Mouse (Mus musculus): ENCODE results near the gene Jmjd4. TPM values are rescaled to one million over a fixed set of nuclear protein-coding genes. Genes with fewer than 3 reads are reported as not detected.

The Jmjd4 gene
- polyA plus RNA-seq, 1 experiment: 17.9 TPM

DNA sequence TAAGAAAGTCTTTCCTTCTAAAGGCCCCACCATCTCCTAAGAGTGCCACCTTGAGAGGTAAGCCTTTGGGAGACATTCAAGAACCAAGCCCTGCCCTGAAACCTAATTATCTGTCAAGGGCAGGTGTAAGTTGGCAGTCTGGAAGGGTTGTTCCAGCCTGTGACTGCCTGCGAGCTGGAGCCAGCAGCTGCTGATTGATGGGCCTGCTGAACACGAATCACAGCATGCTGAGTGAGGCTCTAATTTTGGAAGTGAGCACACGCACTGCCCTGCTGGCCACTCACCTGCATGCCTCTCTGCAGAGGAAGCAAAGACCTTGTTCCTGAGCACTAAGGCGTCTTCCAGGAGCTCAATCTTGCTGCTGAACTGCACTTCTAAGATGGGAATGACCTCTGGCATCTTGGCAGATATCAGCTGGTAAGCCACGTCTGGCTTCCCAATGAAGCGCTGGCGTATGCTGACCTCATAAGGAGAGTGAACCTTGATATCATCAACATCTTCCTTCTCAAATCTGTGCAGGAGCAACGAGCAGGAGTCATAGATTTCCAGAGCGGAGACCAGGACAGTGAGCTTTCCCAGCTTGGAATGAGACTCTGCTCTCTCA is 21.7 kb upstream of the Jmjd4 start:
- DNase-seq (ENCODE audit: low read depth): no peak
- TF ChIP-seq CTCF (IDR thresholded peaks at IDR 0.05; ENCODE audit: borderline replicate concordance, extremely low read depth, insufficient read depth, insufficient read length) (no peak), POLR2A (IDR thresholded peaks at IDR 0.05; ENCODE audit: borderline replicate concordance, extremely low read depth, insufficient read depth, insufficient read length, poor library complexity, severe bottlenecking) (no peak)

GRCm38 (mm10) chr11:59429959-59430358 is 19.9 kb upstream of the Jmjd4 start:
- no peak for DNase-seq (ENCODE audit: low read depth)
- TF ChIP-seq POLR2A (IDR thresholded peaks at IDR 0.05; ENCODE audit: borderline replicate concordance, extremely low read depth, insufficient read depth, insufficient read length, poor library complexity, severe bottlenecking): no peak
- no peak for TF ChIP-seq CTCF (IDR thresholded peaks at IDR 0.05; ENCODE audit: borderline replicate concordance, extremely low read depth, insufficient read depth, insufficient read length)

GRCm38 (mm10) chr11:59432261-59432660 is 17.6 kb upstream of the Jmjd4 start:
- DNase-seq (ENCODE audit: low read depth): no peak
- TF ChIP-seq CTCF (IDR thresholded peaks at IDR 0.05; ENCODE audit: borderline replicate concordance, extremely low read depth, insufficient read depth, insufficient read length) (no peak), POLR2A (IDR thresholded peaks at IDR 0.05; ENCODE audit: borderline replicate concordance, extremely low read depth, insufficient read depth, insufficient read length, poor library complexity, severe bottlenecking) (no peak)

GRCm38 (mm10) chr11:59437954-59438353 is 11.9 kb upstream of the Jmjd4 start:
- TF ChIP-seq CTCF (IDR thresholded peaks at IDR 0.05; ENCODE audit: borderline replicate concordance, extremely low read depth, insufficient read depth, insufficient read length) (no peak), POLR2A (IDR thresholded peaks at IDR 0.05; ENCODE audit: borderline replicate concordance, extremely low read depth, insufficient read depth, insufficient read length, poor library complexity, severe bottlenecking) (no peak)
- DNase-seq (ENCODE audit: low read depth): no peak

DNA sequence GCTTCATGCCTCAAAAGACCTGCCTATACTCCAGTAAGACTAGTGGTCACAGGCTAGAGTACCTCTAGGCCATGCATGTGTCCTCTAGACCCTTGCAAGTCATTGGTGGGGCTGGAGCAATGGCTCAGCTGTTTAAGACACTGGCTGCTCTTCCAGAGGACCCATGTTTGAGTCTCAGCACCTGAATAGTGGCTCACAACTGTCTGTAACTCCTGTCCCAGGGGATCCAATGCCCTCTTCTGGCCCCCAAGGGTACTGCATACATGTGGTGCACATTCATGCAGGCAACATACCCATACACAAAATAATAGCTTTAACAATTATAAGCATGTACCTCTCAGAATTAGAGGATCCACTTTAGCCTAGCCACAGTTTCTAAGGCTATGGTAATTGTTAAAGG is 6.7 kb upstream of the Jmjd4 start:
- peak; percentile 5; the same call in 1 of the 2 replicates for TF ChIP-seq CTCF (IDR thresholded peaks at IDR 0.05; ENCODE audit: borderline replicate concordance, extremely low read depth, insufficient read depth, insufficient read length)
- no peak for TF ChIP-seq POLR2A (IDR thresholded peaks at IDR 0.05; ENCODE audit: borderline replicate concordance, extremely low read depth, insufficient read depth, insufficient read length, poor library complexity, severe bottlenecking)
- no peak for DNase-seq (ENCODE audit: low read depth)

DNA sequence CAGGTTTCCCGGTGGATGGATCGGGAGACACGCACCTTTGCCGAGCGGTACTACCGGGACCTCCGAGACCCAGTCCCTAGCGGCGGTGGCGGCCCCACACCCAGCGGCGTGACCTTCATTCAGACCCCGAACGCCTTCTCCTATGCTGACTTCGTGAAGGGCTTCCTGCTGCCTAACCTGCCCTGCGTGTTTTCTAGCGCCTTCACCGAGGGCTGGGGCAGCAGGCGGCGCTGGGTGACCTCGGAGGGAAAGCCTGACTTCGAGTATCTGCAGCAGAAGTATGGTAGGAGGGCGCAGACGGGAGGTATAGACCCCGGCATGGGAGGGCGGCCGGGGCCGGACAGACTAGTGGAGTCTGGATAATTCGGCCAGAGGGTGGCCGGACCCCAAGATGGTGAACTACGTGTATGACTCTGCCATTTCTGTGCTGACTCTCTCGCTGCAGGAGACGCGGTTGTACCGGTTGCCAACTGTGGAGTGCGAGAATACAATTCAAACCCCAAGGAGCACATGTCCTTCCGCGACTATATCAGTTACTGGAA is 456 bp downstream of the Jmjd4 start:
- DNase-seq (ENCODE audit: low read depth): no peak
- TF ChIP-seq POLR2A (IDR thresholded peaks at IDR 0.05; ENCODE audit: borderline replicate concordance, extremely low read depth, insufficient read depth, insufficient read length, poor library complexity, severe bottlenecking) (no peak), CTCF (IDR thresholded peaks at IDR 0.05; ENCODE audit: borderline replicate concordance, extremely low read depth, insufficient read depth, insufficient read length) (no peak)

- no peak for DNase-seq (ENCODE audit: low read depth)
- no peak for TF ChIP-seq POLR2A (IDR thresholded peaks at IDR 0.05; ENCODE audit: borderline replicate concordance, extremely low read depth, insufficient read depth, insufficient read length, poor library complexity, severe bottlenecking)
- no peak for TF ChIP-seq CTCF (IDR thresholded peaks at IDR 0.05; ENCODE audit: borderline replicate concordance, extremely low read depth, insufficient read depth, insufficient read length)
Observed at GRCm38 (mm10) chr11:59451086-59451485, 1.2 kb downstream of the Jmjd4 start, which contains the start of gene Snap47. Gene Snap47, minus strand, starts transcription at chr11:59451186.

DNA sequence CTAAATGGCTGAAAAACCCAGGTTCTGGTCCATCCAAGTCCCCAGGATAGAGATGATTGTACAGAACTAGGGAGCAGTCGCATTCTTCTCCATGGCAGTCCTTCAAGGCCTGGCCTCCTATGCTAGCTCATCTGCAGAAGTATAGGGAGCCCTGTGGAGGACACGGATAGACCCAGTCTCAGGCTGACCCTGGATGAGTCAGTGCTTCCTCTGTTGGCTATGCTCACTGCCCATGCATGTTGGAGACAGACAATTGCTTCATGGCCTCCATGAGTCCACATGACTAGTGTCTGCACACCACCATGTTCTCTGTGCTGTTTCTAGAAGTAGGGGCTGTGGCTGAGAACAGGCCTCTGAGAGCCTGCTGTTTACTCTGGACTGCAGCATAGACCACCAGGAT is 6.5 kb downstream of the Jmjd4 start:
- no peak for TF ChIP-seq POLR2A (IDR thresholded peaks at IDR 0.05; ENCODE audit: borderline replicate concordance, extremely low read depth, insufficient read depth, insufficient read length, poor library complexity, severe bottlenecking)
- no peak for TF ChIP-seq CTCF (IDR thresholded peaks at IDR 0.05; ENCODE audit: borderline replicate concordance, extremely low read depth, insufficient read depth, insufficient read length)
- DNase-seq (ENCODE audit: low read depth): no peak

- DNase-seq (ENCODE audit: low read depth): no peak
- TF ChIP-seq POLR2A (IDR thresholded peaks at IDR 0.05; ENCODE audit: borderline replicate concordance, extremely low read depth, insufficient read depth, insufficient read length, poor library complexity, severe bottlenecking) (no peak), CTCF (IDR thresholded peaks at IDR 0.05; ENCODE audit: borderline replicate concordance, extremely low read depth, insufficient read depth, insufficient read length) (no peak)
Observed at GRCm38 (mm10) chr11:59456891-59457290, 7.0 kb downstream of the Jmjd4 start.

DNA sequence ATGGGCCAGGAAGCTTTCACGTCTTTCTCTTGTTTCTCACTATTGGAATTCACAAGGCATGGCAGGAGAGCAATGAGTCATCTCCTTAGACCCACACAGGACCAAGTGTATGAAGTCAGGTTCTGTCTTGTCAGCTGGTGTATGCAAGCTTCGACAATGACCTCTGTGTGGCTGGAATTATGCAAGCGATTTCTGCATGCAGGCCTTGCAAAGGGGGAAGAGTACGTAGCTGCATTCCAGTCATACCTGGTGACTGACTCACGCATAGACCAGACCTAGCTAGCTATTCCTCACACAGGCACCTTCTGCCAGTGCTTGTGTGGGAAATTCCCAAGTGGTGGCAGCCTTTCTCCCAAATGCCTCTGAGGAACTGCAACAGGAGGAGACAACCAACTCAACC is 9.1 kb downstream of the Jmjd4 start:
- peak; percentile 31 for DNase-seq (ENCODE audit: low read depth)
- TF ChIP-seq POLR2A (IDR thresholded peaks at IDR 0.05; ENCODE audit: borderline replicate concordance, extremely low read depth, insufficient read depth, insufficient read length, poor library complexity, severe bottlenecking) (no peak), CTCF (IDR thresholded peaks at IDR 0.05; ENCODE audit: borderline replicate concordance, extremely low read depth, insufficient read depth, insufficient read length) (no peak)

GRCm38 (mm10) chr11:59460459-59460858 is 10.6 kb downstream of the Jmjd4 start:
- no peak for DNase-seq (ENCODE audit: low read depth)
- TF ChIP-seq CTCF (IDR thresholded peaks at IDR 0.05; ENCODE audit: borderline replicate concordance, extremely low read depth, insufficient read depth, insufficient read length): no peak
- TF ChIP-seq POLR2A (IDR thresholded peaks at IDR 0.05; ENCODE audit: borderline replicate concordance, extremely low read depth, insufficient read depth, insufficient read length, poor library complexity, severe bottlenecking): no peak
